Mouse (Mus musculus) heart, adult 2 months (tissue): ENCODE data around the gene Mcm2.

ENCODE experiments used
- CTCF ChIP-seq: fragments of 200-600 bp; IDR thresholded peaks from 2 replicates; pipeline ENCODE4 v1.8.1; 2022; ENCODE audit warnings: antibody characterized with exemption, mild to moderate bottlenecking, moderate library complexity
- POLR2A ChIP-seq: fragments of 200-500 bp; IDR thresholded peaks from 2 replicates; pipeline ENCODE4 v1.6.1; 2011; ENCODE audit warnings: mild to moderate bottlenecking, low read depth, low read length, control low read depth; ENCODE audit not compliant: insufficient read depth

- TF ChIP-seq CTCF (no peak), POLR2A (no peak)
Observed at GRCm38 (mm10) chr6:88924502-88925275, 26.1 kb upstream of the Mcm2 start.
